Mouse (Mus musculus) embryonic stem cell, embryonic (primary cell): ENCODE data around the gene Crybb3.
"Not testable (repeated sequence)": the region's sequence is repeated elsewhere in the genome, so short reads cannot be mapped to it uniquely, and the experiment has no call there.

Source experiments
- CTCF ChIA-PET, 4 experiments: fragments of 300-600 bp in 2 of 4; fragments of 350-600 bp in 2 of 4; sonication (Branson Sonifier 250); formaldehyde crosslinking; loops; one replicate each; lab custom pipeline; 2022; ENCODE audit warnings: inconsistent platforms in 2 of 4; lab: Charles Lee
- POLR2A ChIA-PET, 4 experiments: fragments of 300-600 bp in 2 of 4; fragments of 350-600 bp in 2 of 4; sonication (Branson Sonifier 250); formaldehyde crosslinking; loops; one replicate each; lab custom pipeline; 2022; ENCODE audit warnings: antibody characterized with exemption in 4 of 4, inconsistent platforms in 1 of 4; lab: Charles Lee

Gene Crybb3

GRCm38 (mm10) chr5:113111336-113111735 lies 30.0 kb upstream of the Crybb3 start:
- CTCF ChIA-PET = interaction anchor here in 3 of 4 experiments (0.7 to 1.9 kb wide), 6 partner anchors 12 to 115 kb away, joined by 3 to 10 read pairs (median 4); partner anchors contain the start of gene Tmem211 (in 1 of the 3)

GRCm38 (mm10) chr5:113110929-113111328 lies 29.5 kb upstream of the Crybb3 start:
- ChIA-PET POLR2A (interaction anchor here in 2 of 4 experiments (0.6 to 0.9 kb wide), 4 partner anchors 44 to 1274 kb away, joined by 3 read pairs; no protein-coding TSS in a partner anchor), CTCF (interaction anchor here in 3 of 4 experiments (0.6 to 1.9 kb wide), 6 partner anchors 11 to 116 kb away, joined by 3 to 9 read pairs (median 3); partner anchors contain the start of gene Tmem211 (in 1 of the 3))

More at GRCm38 (mm10) chr5:113111336-113111735, 30.0 kb upstream of the Crybb3 start:
- POLR2A ChIA-PET = interaction anchor here in 3 of 4 experiments (0.6 to 0.9 kb wide), 6 partner anchors 11 to 1274 kb away, joined by 3 to 5 read pairs (median 3); no protein-coding TSS in a partner anchor

GRCm38 (mm10) chr5:113109651-113110050 lies 28.3 kb upstream of the Crybb3 start:
- CTCF ChIA-PET = interaction anchor here (0.7 to 2.7 kb wide), 9 partner anchors 10 to 60 kb away, joined by 3 to 12 read pairs (median 4); no protein-coding TSS in a partner anchor
- POLR2A ChIA-PET = not testable (repeated sequence)

- ChIA-PET CTCF (interaction anchor here (0.6 to 2.7 kb wide), 23 partner anchors 9 to 118 kb away, joined by 3 to 19 read pairs (median 4); partner anchors contain the start of gene Tmem211 (in 3 of the 4)), POLR2A (interaction anchor here in 2 of 4 experiments (0.7 to 1.9 kb wide), 4 partner anchors 11 to 344 kb away, joined by 3 to 6 read pairs (median 4); no protein-coding TSS in a partner anchor)
Observed at GRCm38 (mm10) chr5:113108165-113108764, 26.9 kb upstream of the Crybb3 start.

GRCm38 (mm10) chr5:113107709-113108108 lies 26.3 kb upstream of the Crybb3 start:
- POLR2A ChIA-PET = interaction anchor here in 2 of 4 experiments (0.8 to 1.9 kb wide), 5 partner anchors 12 to 62 kb away, joined by 3 to 6 read pairs (median 5); no protein-coding TSS in a partner anchor
- CTCF ChIA-PET = interaction anchor here (0.6 to 2.7 kb wide), 23 partner anchors 8 to 207 kb away, joined by 3 to 19 read pairs (median 5); partner anchors contain the start of gene Tmem211 (in 3 of the 4)

- ChIA-PET POLR2A (interaction anchor here in 1 of 4 experiments (1.7 to 1.9 kb wide), 2 partner anchors 48 to 63 kb away, joined by 5 to 6 read pairs; no protein-coding TSS in a partner anchor), CTCF (interaction anchor here in 3 of 4 experiments (0.7 to 2.5 kb wide), 10 partner anchors 34 to 208 kb away, joined by 3 to 19 read pairs (median 8); partner anchors contain the start of gene Tmem211 (in 2 of the 3))
Observed at GRCm38 (mm10) chr5:113106594-113106993, 25.2 kb upstream of the Crybb3 start.

- ChIA-PET CTCF (interaction anchor here in 2 of 4 experiments (0.9 to 1.6 kb wide), 4 partner anchors 50 to 69 kb away, joined by 3 to 5 read pairs (median 3); no protein-coding TSS in a partner anchor), POLR2A (no interaction called here)
Observed at GRCm38 (mm10) chr5:113105481-113105880, 24.1 kb upstream of the Crybb3 start.

GRCm38 (mm10) chr5:113105035-113105434 lies 23.7 kb upstream of the Crybb3 start:
- ChIA-PET POLR2A (interaction anchor here in 1 of 4 experiments (1.3 to 1.5 kb wide), 2 partner anchors 31 to 48 kb away, joined by 3 to 4 read pairs; no protein-coding TSS in a partner anchor), CTCF (interaction anchor here in 3 of 4 experiments (0.6 to 11.1 kb wide), 11 partner anchors 11 to 205 kb away, joined by 3 to 196 read pairs (median 4); partner anchors contain the start of gene Sgsm1 (in 1 of the 3))

- ChIA-PET CTCF (interaction anchor here in 3 of 4 experiments (0.5 to 11.1 kb wide), 6 partner anchors 52 to 1254 kb away, joined by 3 to 196 read pairs (median 7); partner anchors contain the start of gene Tmem211 (in 1 of the 3)), POLR2A (interaction anchor here in 2 of 4 experiments (0.6 to 1.3 kb wide), 2 partner anchors 51 to 526 kb away, joined by 3 to 4 read pairs; partner anchors contain the start of gene Sez6l (in 1 of the 2))
Observed at GRCm38 (mm10) chr5:113102455-113102854, 21.1 kb upstream of the Crybb3 start.

GRCm38 (mm10) chr5:113101457-113101856 lies 20.1 kb upstream of the Crybb3 start:
- CTCF ChIA-PET = interaction anchor here (0.8 to 11.1 kb wide), 7 partner anchors 54 to 125 kb away, joined by 3 to 196 read pairs (median 43); partner anchors contain the start of gene Tmem211 (in 2 of the 4)
- POLR2A ChIA-PET = interaction anchor here in 1 of 4 experiments (2.8 kb wide), 1 partner anchor 68 kb away, joined by 9 read pairs; no protein-coding TSS in a partner anchor

GRCm38 (mm10) chr5:113100422-113100821 lies 19.0 kb upstream of the Crybb3 start:
- CTCF ChIA-PET = interaction anchor here (0.7 to 11.1 kb wide), 22 partner anchors 9 to 624 kb away, joined by 3 to 196 read pairs (median 20); partner anchors contain the start of genes Tmem211 (in 2 of the 4), 1700069L16Rik (in 1 of the 4) and Sgsm1 (in 1 of the 4)
- POLR2A ChIA-PET = interaction anchor here in 1 of 4 experiments (1.9 to 2.9 kb wide), 3 partner anchors 55 to 126 kb away, joined by 9 to 13 read pairs (median 10); partner anchors contain the start of gene Tmem211

- POLR2A ChIA-PET = interaction anchor here in 3 of 4 experiments (0.8 to 2.9 kb wide), 11 partner anchors 17 to 127 kb away, joined by 3 to 13 read pairs (median 4); partner anchors contain the start of gene Tmem211 (in 1 of the 3)
- CTCF ChIA-PET = interaction anchor here (0.5 to 11.1 kb wide), 122 partner anchors 8 to 1670 kb away, joined by 3 to 196 read pairs (median 4); partner anchors contain the start of genes Tmem211 (in 4 of the 4), Crybb3 (in 2 of the 4), 1700069L16Rik (in 1 of the 4) and Sgsm1 (in 1 of the 4)
Observed at GRCm38 (mm10) chr5:113099546-113099945, 18.2 kb upstream of the Crybb3 start.

GRCm38 (mm10) chr5:113097551-113097950 lies 16.2 kb upstream of the Crybb3 start:
- CTCF ChIA-PET = interaction anchor here (0.7 to 11.1 kb wide), 12 partner anchors 19 to 249 kb away, joined by 3 to 196 read pairs (median 7); partner anchors contain the start of gene Tmem211 (in 1 of the 4)
- POLR2A ChIA-PET = interaction anchor here in 2 of 4 experiments (0.6 to 2.9 kb wide), 2 partner anchors 12 to 58 kb away, joined by 3 to 13 read pairs; no protein-coding TSS in a partner anchor

- ChIA-PET POLR2A (interaction anchor here in 1 of 4 experiments (2.0 kb wide), 1 partner anchor 11 kb away, joined by 4 read pairs; no protein-coding TSS in a partner anchor), CTCF (interaction anchor here in 3 of 4 experiments (0.6 to 11.1 kb wide), 4 partner anchors 12 to 1910 kb away, joined by 3 to 196 read pairs (median 3); no protein-coding TSS in a partner anchor)
Observed at GRCm38 (mm10) chr5:113095456-113095855, 14.1 kb upstream of the Crybb3 start.

- ChIA-PET CTCF (interaction anchor here (0.6 to 3.4 kb wide), 11 partner anchors 13 to 134 kb away, joined by 3 to 18 read pairs (median 3); partner anchors contain the start of gene Tmem211 (in 2 of the 4)), POLR2A (interaction anchor here in 1 of 4 experiments (1.1 kb wide), 1 partner anchor 9 kb away, joined by 6 read pairs; no protein-coding TSS in a partner anchor)
Observed at GRCm38 (mm10) chr5:113092406-113092805, 11.0 kb upstream of the Crybb3 start.

- ChIA-PET POLR2A (interaction anchor here in 2 of 4 experiments (0.5 to 1.5 kb wide), 5 partner anchors 8 to 367 kb away, joined by 3 to 4 read pairs (median 3); no protein-coding TSS in a partner anchor), CTCF (interaction anchor here (0.5 to 3.4 kb wide), 29 partner anchors 8 to 691 kb away, joined by 3 to 25 read pairs (median 4); partner anchors contain the start of gene Tmem211 (in 1 of the 4))
Observed at GRCm38 (mm10) chr5:113091162-113091561, 9.8 kb upstream of the Crybb3 start.
